Mouse (Mus musculus) midbrain, embryonic 16.5 days (tissue): ENCODE data around the gene Uap1. TPM values are rescaled to one million over a fixed set of nuclear protein-coding genes. Genes with fewer than 3 reads are reported as not detected.
"Not testable (repeated sequence)": the region's sequence is repeated elsewhere in the genome, so short reads cannot be mapped to it uniquely, and the experiment has no call there.

Experiments used
- ATAC-seq: fragments of 200-750 bp; cut with Nextera tagmentation; 2 replicates; pipeline ENCODE4 v1.8.0; 2017; ENCODE audit warnings: moderate TSS enrichment
- H3K27ac ChIP-seq: fragments of 300-500 bp; sonication (generic); 2 replicates; pipeline ENCODE4 v1.5.1; 2014; ENCODE audit warnings: mild to moderate bottlenecking, low read length, mixed read lengths
- H3K27me3 ChIP-seq: fragments of 300-500 bp; sonication (generic); 2 replicates; pipeline ENCODE4 v1.6.1; 2014; ENCODE audit warnings: low read depth, low read length, mixed read lengths; ENCODE audit not compliant: control insufficient read depth, insufficient read depth
- H3K36me3 ChIP-seq: fragments of 300-500 bp; sonication (generic); 2 replicates; pipeline ENCODE4 v1.6.1; 2014; ENCODE audit warnings: mild to moderate bottlenecking, low read length, moderate library complexity, mixed read lengths; ENCODE audit not compliant: control insufficient read depth, insufficient read depth
- H3K4me1 ChIP-seq: fragments of 300-500 bp; sonication (generic); 2 replicates; pipeline ENCODE4 v1.6.1; 2014; ENCODE audit warnings: mild to moderate bottlenecking, low read length, mixed read lengths; ENCODE audit not compliant: control insufficient read depth, insufficient read depth
- H3K4me2 ChIP-seq: fragments of 300-500 bp; sonication (generic); 2 replicates; pipeline ENCODE4 v1.6.1; 2014; ENCODE audit warnings: mild to moderate bottlenecking, low read length, mixed read lengths
- H3K4me3 ChIP-seq: fragments of 300-500 bp; sonication (generic); 2 replicates; pipeline ENCODE4 v1.5.1; 2014; ENCODE audit warnings: low read depth, mild to moderate bottlenecking, low read length, moderate library complexity, mixed read lengths
- H3K9ac ChIP-seq: fragments of 300-500 bp; sonication (generic); 2 replicates; pipeline ENCODE4 v1.6.1; 2014; ENCODE audit warnings: low read depth, low read length, mixed read lengths
- H3K9me3 ChIP-seq: fragments of 300-500 bp; sonication (generic); replicated peaks from 2 replicates; pipeline ENCODE4 v1.6.1; 2014; ENCODE audit warnings: mild to moderate bottlenecking, low read length, mixed read lengths; ENCODE audit not compliant: control insufficient read depth, poor library complexity, severe bottlenecking
- WGBS: fragments of 180-500 bp; shearing (Covaris S2); extraction: QIAGEN DNeasy Blood & Tissue Kit; methylation state at CpG from one replicate; pipeline ENCODE4 v1.1.7; 2014; 5-methylcytosine and 5-hydroxymethylcytosine counted together
- polyA plus RNA-seq: library from polyadenylated mRNA; unstranded; fragments of >200 nt; fragmentation: Nextera tagmentation; extraction: Ambion mirVana; gene quantifications from 2 replicates; pipeline ENCODE4 v1.2.1, GENCODE M21; 2015

Gene Uap1
- polyA plus RNA-seq, 1 experiment from 2014 or later = 63.6 TPM

DNA sequence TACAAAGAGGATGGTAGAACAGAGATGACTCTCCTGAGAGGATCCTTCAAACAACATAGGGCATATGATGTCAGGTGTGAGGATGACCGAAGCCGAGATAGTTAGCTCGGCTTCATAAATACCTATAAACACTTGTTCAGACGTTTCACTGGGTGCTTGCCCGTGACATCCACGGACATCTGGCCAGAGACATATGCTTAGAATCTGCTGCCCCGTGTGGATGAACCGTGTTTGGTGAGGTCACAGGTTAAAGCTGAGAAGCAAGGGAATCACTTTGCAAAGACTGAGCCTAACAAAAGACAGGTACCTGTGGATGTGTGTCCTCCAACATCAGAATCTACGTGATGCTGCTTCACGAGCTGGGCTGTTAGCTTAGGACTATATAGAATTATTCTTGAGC lies 62.5 kb downstream of the Uap1 start:
- 90% methylated on average over 10 of the region's 10 CpGs for WGBS
- no peaks in the 10 kb centered on the region for H3K36me3 ChIP-seq
- no peaks in the 10 kb centered on the region for H3K9me3 ChIP-seq
- no peak overlapping the region for H3K4me3 ChIP-seq
- no peaks in the 10 kb centered on the region for H3K4me1 ChIP-seq
- no peak for ATAC-seq
- no peak overlapping the region for H3K4me2 ChIP-seq
- H3K27ac ChIP-seq = no peak overlapping the region
- H3K9ac ChIP-seq = no peak overlapping the region
- no peaks in the 10 kb centered on the region for H3K27me3 ChIP-seq

GRCm38 (mm10) chr1:170111651-170112226 lies 63.0 kb downstream of the Uap1 start:
- Histone ChIP-seq H3K9ac (no peak overlapping the region), H3K9me3 (no peaks in the 10 kb centered on the region), H3K27ac (no peak overlapping the region), H3K4me1 (no peaks in the 10 kb centered on the region), H3K27me3 (no peaks in the 10 kb centered on the region), H3K36me3 (no peaks in the 10 kb centered on the region), H3K4me2 (no peak overlapping the region), H3K4me3 (no peak overlapping the region)
- 80% methylated on average over 16 of the region's 16 CpGs for whole genome bisulfite sequencing
- no peak; the same call in 1 of the 2 replicates for ATAC-seq

- no peak within 1 kb of the TSS for H3K9ac ChIP-seq
- WGBS = 78% methylated on average over 17 of the region's 17 CpGs
- peak within 1 kb of the TSS; percentile 26; the same call in 1 of the 2 replicates for H3K27ac ChIP-seq
- H3K36me3 ChIP-seq = no peaks in the 10 kb centered on the region
- H3K4me3 ChIP-seq = peak within 1 kb of the TSS; percentile 1; the same call in 1 of the 2 replicates
- no peaks in the 10 kb centered on the region for H3K4me1 ChIP-seq
- ATAC-seq = no peak
- no peaks in the 10 kb centered on the region for H3K27me3 ChIP-seq
- no peak within 1 kb of the TSS for H3K4me2 ChIP-seq
- no peaks in the 10 kb centered on the region for H3K9me3 ChIP-seq
These were observed 64.0 kb downstream of the Uap1 start, which contains the start of gene Ddr2 for GRCm38 (mm10) chr1:170110516-170111332. Gene Ddr2 (minus strand): TSS chr1:170110762.

DNA sequence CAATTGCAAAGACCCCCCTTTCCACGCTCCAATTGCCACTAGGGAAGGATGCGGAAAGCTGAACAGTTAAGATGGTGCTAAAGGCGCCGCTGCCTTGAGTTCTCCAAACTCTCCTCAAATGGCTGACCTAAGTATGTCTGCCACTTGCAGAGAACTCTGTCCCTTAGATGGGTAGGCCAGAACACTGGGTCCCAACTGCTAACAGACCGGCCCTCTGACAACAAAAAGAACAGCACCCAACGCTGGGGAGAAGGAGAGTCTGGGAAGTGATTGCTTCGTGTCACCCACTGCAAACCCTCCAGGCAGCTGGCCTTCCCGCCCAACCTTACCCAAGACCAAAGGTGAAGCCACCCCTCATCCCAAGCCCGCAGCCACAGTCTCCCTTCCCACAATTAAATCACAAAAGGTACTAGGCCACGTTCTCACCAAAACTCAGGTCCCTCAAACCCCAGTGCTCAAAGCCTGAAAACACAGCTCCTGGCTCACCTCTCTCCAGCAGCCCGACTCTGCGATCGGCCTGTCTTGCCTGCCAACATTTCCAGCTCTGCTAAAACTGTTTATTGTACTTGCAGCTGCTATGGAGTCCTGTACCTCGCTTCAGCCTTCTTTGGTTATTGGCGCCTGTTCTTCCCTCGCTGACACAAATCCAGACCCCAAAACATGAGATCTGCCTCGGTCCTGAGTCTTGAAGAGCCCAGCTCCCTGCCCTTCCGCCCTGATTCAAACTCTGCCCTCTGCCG lies 64.8 kb downstream of the Uap1 start:
- Histone ChIP-seq H3K27me3 (no peaks in the 10 kb centered on the region), H3K4me3 (peak overlapping the region; percentile 1; the same call in 1 of the 2 replicates), H3K36me3 (no peaks in the 10 kb centered on the region), H3K9me3 (no peaks in the 10 kb centered on the region), H3K4me2 (no peak overlapping the region), H3K4me1 (no peaks in the 10 kb centered on the region), H3K9ac (no peak overlapping the region), H3K27ac (peak overlapping the region; percentile 26; the same call in 1 of the 2 replicates)
- 85% methylated on average over 19 of the region's 19 CpGs for WGBS
- no peak for ATAC-seq

- H3K27ac ChIP-seq, H3K4me1 ChIP-seq, H3K9me3 ChIP-seq, H3K4me2 ChIP-seq, ATAC-seq, H3K27me3 ChIP-seq, H3K36me3 ChIP-seq, H3K4me3 ChIP-seq, H3K9ac ChIP-seq: not testable (repeated sequence)
- 94% methylated on average over 6 of the region's 6 CpGs for WGBS
These were observed 71.9 kb downstream of the Uap1 start for GRCm38 (mm10) chr1:170102814-170103213.

Other genes starting within 250 kb of the Uap1 start
- 3.7 and 5.7 TPM in 2 replicates for gene Ccdc190, start 246.3 kb downstream of the Uap1 start, polyA plus RNA-seq
- 24.7 and 26.6 TPM in 2 replicates for gene Hsd17b7, start 205.7 kb downstream of the Uap1 start, polyA plus RNA-seq
- gene Ddr2, start 64.2 kb downstream of the Uap1 start, polyA plus RNA-seq = 7.0 and 7.9 TPM in 2 replicates
- 9.6 and 9.7 TPM in 2 replicates for gene Uhmk1, start 40.4 kb upstream of the Uap1 start, polyA plus RNA-seq
- not detected in 2 replicates for gene Sh2d1b2, start 57.8 kb upstream of the Uap1 start, polyA plus RNA-seq
- not detected in 2 replicates for gene Sh2d1b1, start 102.4 kb upstream of the Uap1 start, polyA plus RNA-seq
- 1.5 and 1.7 TPM in 2 replicates for gene Gm7694, start 131.4 kb upstream of the Uap1 start, polyA plus RNA-seq
- gene Spata46, start 133.8 kb upstream of the Uap1 start, polyA plus RNA-seq = 0.76 and 0.90 TPM in 2 replicates